Mouse (Mus musculus) heart, postnatal 0 days (tissue): ENCODE results near the gene Tnnc2. TPM values are rescaled to one million over a fixed set of nuclear protein-coding genes. Genes with fewer than 3 reads are reported as not detected.

ENCODE experiments used
- ATAC-seq: fragments of 200-750 bp; cut with Nextera tagmentation; 2 replicates; pipeline ENCODE4 v1.8.0; 2017; ENCODE audit warnings: low read depth, moderate number of reproducible peaks, moderate library complexity; ENCODE audit not compliant: insufficient read depth
- DNase-seq: peaks from one replicate; pipeline ENCODE4 v3.0.0-alpha.2; 2016; ENCODE audit warnings: low spot score
- H3K27ac ChIP-seq: fragments of 300-500 bp; sonication (generic); 2 replicates; pipeline ENCODE4 v1.5.1; 2014; ENCODE audit warnings: low read depth, mild to moderate bottlenecking
- H3K27me3 ChIP-seq: fragments of 300-500 bp; sonication (generic); 2 replicates; pipeline ENCODE4 v1.6.1; 2014; ENCODE audit warnings: low read length, mixed read lengths; ENCODE audit not compliant: control insufficient read depth, insufficient read depth
- H3K36me3 ChIP-seq: fragments of 300-500 bp; sonication (generic); replicated peaks from 2 replicates; pipeline ENCODE4 v1.6.1; 2014; ENCODE audit warnings: low read length, mixed read lengths; ENCODE audit not compliant: control insufficient read depth, insufficient read depth
- H3K4me1 ChIP-seq: fragments of 300-500 bp; sonication (generic); 2 replicates; pipeline ENCODE4 v1.6.1; 2014; ENCODE audit warnings: antibody characterized with exemption; ENCODE audit not compliant: control insufficient read depth, insufficient read depth
- H3K4me2 ChIP-seq: fragments of 300-500 bp; sonication (generic); 2 replicates; pipeline ENCODE4 v1.6.1; 2014; ENCODE audit warnings: low read depth, mild to moderate bottlenecking, low read length, moderate library complexity
- H3K4me3 ChIP-seq: fragments of 300-500 bp; sonication (generic); 2 replicates; pipeline ENCODE4 v1.5.1; 2014; ENCODE audit warnings: low read depth, low read length
- H3K9ac ChIP-seq: fragments of 300-500 bp; sonication (generic); replicated peaks from 2 replicates; pipeline ENCODE4 v1.6.1; 2014; ENCODE audit warnings: low read depth, low read length, mixed read lengths
- H3K9me3 ChIP-seq: fragments of 300-500 bp; sonication (generic); replicated peaks from 2 replicates; pipeline ENCODE4 v1.6.1; 2016; ENCODE audit warnings: low read length; ENCODE audit not compliant: control insufficient read depth
- CTCF ChIP-seq: IDR thresholded peaks from 2 replicates; pipeline ENCODE4 v1.5.1; 2016; ENCODE audit warnings: antibody characterized with exemption, control low read depth, low read depth
- EP300 ChIP-seq: IDR thresholded peaks from 2 replicates; pipeline ENCODE4 v1.6.1; 2016; ENCODE audit warnings: antibody characterized with exemption, low read depth
- WGBS: fragments of 180-500 bp; shearing (Covaris S2); extraction: QIAGEN DNeasy Blood & Tissue Kit; methylation state at CpG from one replicate; pipeline ENCODE4 v1.1.7; 2014; 5-methylcytosine and 5-hydroxymethylcytosine counted together
- polyA plus RNA-seq: library from polyadenylated mRNA; unstranded; fragments of >200 nt; fragmentation: Nextera tagmentation; extraction: Ambion mirVana; gene quantifications from 2 replicates; pipeline ENCODE4 v1.2.1, GENCODE M21; 2015
- total RNA-seq: library from RNA; depleted of rRNA; stranded (reverse); fragments of >200 nt; gene quantifications from 2 replicates; pipeline ENCODE4 v1.2.3, GENCODE M21; 2014; ENCODE audit warnings: low replicate concordance

Tnnc2 gene
- total and polyA plus RNA-seq, 2 experiments from 2014 or later, result 0.25 to 5.0 TPM

- DNase-seq (no peak), ATAC-seq (no peak)
- Histone ChIP-seq H3K4me2 (no peak overlapping the region), H3K36me3 (no peaks in the 10 kb centered on the region), H3K9me3 (no peaks in the 10 kb centered on the region), H3K4me3 (no peak overlapping the region), H3K4me1 (no peaks in the 10 kb centered on the region; the same call in 1 of the 2 replicates), H3K27ac (no peak overlapping the region), H3K27me3 (no peaks in the 10 kb centered on the region), H3K9ac (no peak overlapping the region)
- TF ChIP-seq CTCF, result no peak
- TF ChIP-seq EP300, result no peak
- 92% methylated on average over 11 of the region's 11 CpGs for WGBS
Measured at GRCm38 (mm10) chr2:164778015-164778287, 1.8 kb downstream of the Tnnc2 start.

- Histone ChIP-seq H3K4me3 (no peak overlapping the region), H3K4me1 (no peaks in the 10 kb centered on the region; the same call in 1 of the 2 replicates), H3K27ac (no peak overlapping the region), H3K4me2 (no peak overlapping the region), H3K9ac (no peak overlapping the region), H3K9me3 (no peaks in the 10 kb centered on the region), H3K36me3 (peaks cover under 1% of the 10 kb centered on the region; the same call in 1 of the 2 replicates), H3K27me3 (no peaks in the 10 kb centered on the region)
- ATAC-seq (no peak), DNase-seq (no peak)
- WGBS, result 77% methylated on average over 30 of the region's 30 CpGs
- TF ChIP-seq EP300, result no peak
- TF ChIP-seq CTCF, result no peak
Measured at GRCm38 (mm10) chr2:164777246-164778014, 2.3 kb downstream of the Tnnc2 start.

- no peaks in the 10 kb centered on the region for H3K9me3 ChIP-seq
- no peak for TF ChIP-seq CTCF
- no peak for TF ChIP-seq EP300
- 64% methylated on average over 17 of the region's 17 CpGs for WGBS
Measured at GRCm38 (mm10) chr2:164776801-164777200, 3.0 kb downstream of the Tnnc2 start.

GRCm38 (mm10) chr2:164776130-164776529 is 3.6 kb downstream of the Tnnc2 start:
- Histone ChIP-seq H3K9me3 (no peaks in the 10 kb centered on the region), H3K36me3 (peaks cover 5% of the 10 kb centered on the region; the same call in 1 of the 2 replicates), H3K27ac (no peak overlapping the region), H3K9ac (no peak overlapping the region), H3K4me1 (peaks cover 13% of the 10 kb centered on the region; the same call in 1 of the 2 replicates), H3K4me3 (no peak overlapping the region), H3K4me2 (no peak overlapping the region), H3K27me3 (no peaks in the 10 kb centered on the region)
- TF ChIP-seq EP300 (no peak), CTCF (no peak)
- DNase-seq (no peak), ATAC-seq (no peak)
- 72% methylated on average over 6 of the region's 6 CpGs for WGBS

More at GRCm38 (mm10) chr2:164776801-164777200, 3.0 kb downstream of the Tnnc2 start:
- H3K9ac ChIP-seq, result no peak overlapping the region
- H3K4me1 ChIP-seq, result peaks cover 6% of the 10 kb centered on the region; the same call in 1 of the 2 replicates
- H3K27me3 ChIP-seq, result no peaks in the 10 kb centered on the region
- H3K27ac ChIP-seq, result no peak overlapping the region
- no peak for ATAC-seq
- no peak overlapping the region for H3K4me3 ChIP-seq
- H3K36me3 ChIP-seq, result peaks cover 5% of the 10 kb centered on the region; the same call in 1 of the 2 replicates
- H3K4me2 ChIP-seq, result no peak overlapping the region
- no peak for DNase-seq

- no peaks in the 10 kb centered on the region for H3K9me3 ChIP-seq
- WGBS, result 65% methylated on average over 5 of the region's 5 CpGs
- H3K4me1 ChIP-seq, result peaks cover 20% of the 10 kb centered on the region; the same call in 1 of the 2 replicates
- no peaks in the 10 kb centered on the region for H3K27me3 ChIP-seq
- ATAC-seq (no peak), DNase-seq (no peak)
- no peak overlapping the region for H3K27ac ChIP-seq
- no peak overlapping the region for H3K4me3 ChIP-seq
- peaks cover 5% of the 10 kb centered on the region; the same call in 1 of the 2 replicates for H3K36me3 ChIP-seq
- H3K4me2 ChIP-seq, result no peak overlapping the region
- no peak overlapping the region for H3K9ac ChIP-seq
- TF ChIP-seq CTCF, result no peak
- TF ChIP-seq EP300, result no peak
Measured at GRCm38 (mm10) chr2:164773989-164774364, 5.8 kb downstream of the Tnnc2 start.
